Mouse (Mus musculus) CD4-positive, CD25-positive, alpha-beta regulatory T cell (primary cell): Measurements from ENCODE around the gene Nmnat1. TPM values are rescaled to one million over a fixed set of nuclear protein-coding genes. Genes with fewer than 3 reads are reported as not detected.

ENCODE experiments used
- polyA plus RNA-seq: library from polyadenylated mRNA; unstranded; fragments of 100-300 nt; shearing (Covaris generic); gene quantifications from one replicate; pipeline ENCODE4 v1.2.1, GENCODE M21; 2017

Gene Nmnat1
- 10.0 TPM for polyA plus RNA-seq

GRCm38 (mm10) chr4:149485053-149485824 lies at the start of gene Nmnat1, which contains the start of gene Lzic:
Gene Nmnat1, minus strand, starts transcription at chr4:149485202.
Gene Lzic, plus strand, starts transcription at chr4:149485229.

GRCm38 (mm10) chr4:149517868-149518340 lies 32.9 kb upstream of the Nmnat1 start, which contains the start of gene Ctnnbip1:
Gene Ctnnbip1, plus strand, starts transcription at chr4:149518236.

GRCm38 (mm10) chr4:149477078-149477477 lies 7.9 kb downstream of the Nmnat1 start, which contains the start of gene Tmem274:
Gene Tmem274, plus strand, starts transcription at chr4:149477378.

GRCm38 (mm10) chr4:149454879-149455278 lies 30.1 kb downstream of the Nmnat1 start, which contains the start of gene Rbp7:
Gene Rbp7, minus strand, starts transcription at chr4:149454978.

GRCm38 (mm10) chr4:149426325-149427199 lies 58.4 kb downstream of the Nmnat1 start, which contains the start of gene Ube4b:
Gene Ube4b, minus strand, starts transcription at chr4:149426749.

Other genes with a start within 250 kb of the Nmnat1 start
- 34.9 TPM for gene Kif1b, start 177.5 kb downstream of the Nmnat1 start, polyA plus RNA-seq
- gene Ube4b, start 58.5 kb downstream of the Nmnat1 start, polyA plus RNA-seq, result 48.2 TPM
- not detected for gene Rbp7, start 30.2 kb downstream of the Nmnat1 start, polyA plus RNA-seq
- not detected for gene Tmem274, start 7.8 kb downstream of the Nmnat1 start, polyA plus RNA-seq
- gene Lzic, start within 50 bp of the Nmnat1 start, polyA plus RNA-seq, result 39.0 TPM
- gene Ctnnbip1, start 33.0 kb upstream of the Nmnat1 start, polyA plus RNA-seq, result 2.9 TPM
- gene Clstn1, start 101.3 kb upstream of the Nmnat1 start, polyA plus RNA-seq, result 22.6 TPM
- gene Pik3cd, start 217.4 kb upstream of the Nmnat1 start, polyA plus RNA-seq, result 336 TPM